Mouse (Mus musculus): ENCODE results near the gene Atg7. TPM values are rescaled to one million over a fixed set of nuclear protein-coding genes. Genes with fewer than 3 reads are reported as not detected.

Gene Atg7
- polyA plus RNA-seq, 1 experiment from 2014 or later: 21.0 TPM

DNA sequence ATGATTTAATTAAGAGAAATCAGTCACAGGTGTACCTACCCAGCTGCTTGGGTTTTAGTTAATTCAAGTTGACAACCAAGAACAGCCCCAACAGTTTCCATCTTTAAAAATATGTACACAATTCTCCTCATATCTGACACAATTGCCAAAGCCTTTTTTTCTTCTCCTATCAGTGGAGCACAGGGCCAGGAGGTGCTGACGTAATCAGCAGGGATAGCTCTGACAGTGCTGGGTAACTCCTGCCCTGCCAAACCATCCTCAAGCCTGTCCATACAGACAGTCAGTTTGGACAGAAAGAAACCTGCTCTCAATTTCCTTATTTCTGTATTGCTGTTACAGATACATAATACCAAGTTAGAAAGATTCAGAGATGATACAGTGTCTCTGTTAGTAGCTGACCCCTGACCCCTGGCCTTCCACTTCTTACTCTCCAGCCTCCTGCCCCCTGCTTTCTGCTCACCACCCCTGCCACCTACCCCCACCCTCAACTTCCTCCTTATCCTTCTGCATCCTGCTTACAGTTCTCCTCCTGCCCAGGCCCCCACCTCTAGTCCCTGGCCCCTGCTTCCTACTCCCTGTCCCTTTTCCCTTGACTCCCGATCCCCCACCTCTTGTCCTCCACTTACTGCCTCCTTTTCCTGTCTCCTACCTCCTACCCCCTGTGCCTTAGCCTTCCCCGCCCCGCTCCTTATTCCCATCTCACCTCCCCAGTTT is 16.5 kb downstream of the Atg7 start:
- 64% methylated on average over 4 of the region's 4 CpGs for WGBS
- 0 out of 2 replicates have a peak, but pooled peaks cover 6% of the 10 kb centered on the region for H3K4me1 ChIP-seq
- no peak overlapping the region for H3K9ac ChIP-seq
- no peak overlapping the region for H3K4me2 ChIP-seq (replicated peaks)
- H3K9me3 ChIP-seq (replicated peaks): no peaks in the 10 kb centered on the region
- H3K36me3 ChIP-seq: no peaks in the 10 kb centered on the region
- H3K27me3 ChIP-seq: no peaks in the 10 kb centered on the region
- ATAC-seq (ENCODE audit: insufficient number of reproducible peaks, low FRiP score, low TSS enrichment, low read depth): no peak
- no peak overlapping the region for H3K4me3 ChIP-seq (replicated peaks)
- H3K27ac ChIP-seq (replicated peaks): no peak overlapping the region

DNA sequence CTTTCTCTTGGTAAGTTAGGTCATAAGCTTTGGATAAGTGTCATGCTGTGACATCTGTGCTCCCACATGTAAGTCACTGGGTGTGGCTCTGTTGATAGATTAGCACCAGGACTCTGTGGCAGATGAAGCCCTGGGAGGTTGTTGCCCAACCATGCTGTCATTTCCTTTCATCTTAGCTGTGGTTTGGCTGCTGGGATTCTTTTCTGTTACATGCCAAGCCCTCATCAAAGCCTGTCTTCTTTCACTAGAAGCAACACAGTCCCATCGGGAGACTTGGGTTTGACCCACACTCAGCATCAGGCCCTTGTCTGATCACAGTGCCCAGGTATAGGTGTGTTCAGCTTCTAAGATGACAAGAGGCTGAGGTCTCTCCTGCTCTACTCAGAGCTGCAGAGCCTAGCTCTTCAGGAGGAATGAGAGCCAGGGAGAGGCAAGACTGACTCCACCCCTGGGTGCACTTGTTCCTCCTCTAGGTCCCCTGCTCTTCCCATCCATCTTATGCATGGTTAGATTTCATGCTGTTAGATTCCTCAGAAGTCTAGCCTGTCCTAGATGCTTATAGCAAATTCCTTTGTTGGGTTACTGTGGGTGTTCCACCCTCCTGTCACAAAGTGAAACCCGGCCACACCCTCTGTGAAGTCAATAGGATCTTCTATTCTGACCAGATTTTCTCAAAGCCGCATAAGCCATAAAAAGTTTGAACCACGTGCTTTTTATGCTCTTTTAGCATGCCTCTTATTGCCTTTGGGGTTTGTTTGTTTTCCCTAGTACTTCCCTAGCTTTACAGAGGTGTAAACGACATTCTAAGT is 17.3 kb downstream of the Atg7 start:
- Histone ChIP-seq H3K36me3 (no peaks in the 10 kb centered on the region), H3K4me3 (replicated peaks) (no peak overlapping the region), H3K27ac (replicated peaks) (no peak overlapping the region), H3K9me3 (replicated peaks) (no peaks in the 10 kb centered on the region), H3K9ac (no peak overlapping the region), H3K4me1 (0 out of 2 replicates have a peak, but pooled peaks cover 6% of the 10 kb centered on the region), H3K27me3 (no peaks in the 10 kb centered on the region), H3K4me2 (replicated peaks) (no peak overlapping the region)
- WGBS: 49% methylated on average over 5 of the region's 5 CpGs
- no peak; the same call in 1 of the 2 replicates for ATAC-seq (ENCODE audit: insufficient number of reproducible peaks, low FRiP score, low TSS enrichment, low read depth)

DNA sequence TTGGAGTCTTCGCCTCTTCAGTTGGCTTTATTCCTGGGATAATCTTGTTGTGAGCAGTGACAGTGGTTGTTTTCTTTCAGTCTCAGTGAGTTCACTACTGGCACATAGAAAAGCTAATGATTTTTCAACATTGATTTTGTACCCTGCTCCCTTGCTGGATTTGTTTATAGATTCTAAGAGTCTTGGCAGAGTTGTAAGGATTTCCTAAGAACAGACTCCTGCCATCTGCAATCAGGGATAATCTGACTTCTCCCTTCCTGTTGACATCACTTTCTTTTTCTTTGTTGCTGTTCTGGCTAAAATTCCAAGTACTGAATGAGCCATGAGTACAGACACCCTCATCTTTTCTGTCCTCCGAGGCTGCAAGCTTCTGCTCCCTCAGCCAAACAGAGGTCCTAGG is 20.8 kb downstream of the Atg7 start:
- no peak overlapping the region for H3K9ac ChIP-seq
- no peaks in the 10 kb centered on the region for H3K9me3 ChIP-seq (replicated peaks)
- H3K4me1 ChIP-seq: 0 out of 2 replicates have a peak, but pooled peaks cover 6% of the 10 kb centered on the region
- no peak overlapping the region for H3K4me3 ChIP-seq (replicated peaks)
- no peak overlapping the region for H3K4me2 ChIP-seq (replicated peaks)
- no peaks in the 10 kb centered on the region for H3K27me3 ChIP-seq
- no peak overlapping the region for H3K27ac ChIP-seq (replicated peaks)
- H3K36me3 ChIP-seq: no peaks in the 10 kb centered on the region
- no peak for ATAC-seq (ENCODE audit: insufficient number of reproducible peaks, low FRiP score, low TSS enrichment, low read depth)
- WGBS: 79% methylated on average over 2 of the region's 2 CpGs

DNA sequence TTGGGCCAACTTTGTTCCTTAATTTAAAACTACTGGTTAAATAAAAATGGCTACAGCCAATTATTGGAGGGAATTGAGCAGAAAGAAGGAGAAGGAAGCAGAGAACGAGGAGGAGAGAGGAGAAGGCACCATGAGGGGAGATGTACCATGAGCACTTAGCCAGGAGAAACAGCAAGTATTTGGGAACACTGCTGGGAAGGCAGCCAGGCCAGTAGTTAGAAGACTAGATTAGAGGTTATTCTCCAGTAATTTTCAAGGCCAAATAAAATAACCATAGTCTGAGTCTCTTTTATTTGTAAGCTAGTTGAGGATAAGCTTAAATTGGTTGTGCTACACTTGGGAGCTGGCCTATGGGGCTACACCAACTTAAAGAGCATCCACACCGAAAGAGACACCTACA is 21.8 kb downstream of the Atg7 start:
- H3K9me3 ChIP-seq (replicated peaks): no peaks in the 10 kb centered on the region
- H3K9ac ChIP-seq: no peak overlapping the region
- ATAC-seq (ENCODE audit: insufficient number of reproducible peaks, low FRiP score, low TSS enrichment, low read depth): no peak
- no peak overlapping the region for H3K4me2 ChIP-seq (replicated peaks)
- 0 out of 2 replicates have a peak, but pooled peaks cover 5% of the 10 kb centered on the region for H3K4me1 ChIP-seq
- H3K27me3 ChIP-seq: no peaks in the 10 kb centered on the region
- no peaks in the 10 kb centered on the region for H3K36me3 ChIP-seq
- no peak overlapping the region for H3K27ac ChIP-seq (replicated peaks)
- no peak overlapping the region for H3K4me3 ChIP-seq (replicated peaks)
- WGBS: 74% methylated on average over 2 of the region's 2 CpGs

DNA sequence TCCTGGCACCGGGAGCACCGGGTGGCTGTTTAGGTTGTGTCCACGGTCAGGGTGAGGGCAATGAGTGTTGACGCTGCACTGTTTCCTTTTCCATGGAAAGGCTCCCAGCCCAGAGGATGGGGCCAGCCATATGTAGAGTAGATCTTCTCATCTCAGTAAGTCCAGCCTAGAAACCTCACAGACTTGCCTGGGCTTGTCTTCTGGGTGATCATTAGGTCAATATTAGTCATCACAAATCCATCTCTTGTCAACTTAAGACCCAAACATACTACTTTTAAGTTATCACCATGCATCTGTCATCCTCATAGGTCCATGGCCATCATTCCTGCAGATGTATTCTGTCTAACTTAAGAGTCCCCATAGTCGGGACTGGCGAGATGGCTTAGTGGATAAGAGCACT is 24.6 kb downstream of the Atg7 start:
- H3K36me3 ChIP-seq: no peaks in the 10 kb centered on the region
- no peak for ATAC-seq (ENCODE audit: insufficient number of reproducible peaks, low FRiP score, low TSS enrichment, low read depth)
- no peak overlapping the region for H3K9ac ChIP-seq
- H3K27me3 ChIP-seq: no peaks in the 10 kb centered on the region
- H3K9me3 ChIP-seq (replicated peaks): no peaks in the 10 kb centered on the region
- no peak overlapping the region for H3K4me3 ChIP-seq (replicated peaks)
- no peaks in the 10 kb centered on the region for H3K4me1 ChIP-seq
- H3K4me2 ChIP-seq (replicated peaks): no peak overlapping the region
- H3K27ac ChIP-seq (replicated peaks): no peak overlapping the region
- WGBS: 91% methylated on average over 6 of the region's 6 CpGs

DNA sequence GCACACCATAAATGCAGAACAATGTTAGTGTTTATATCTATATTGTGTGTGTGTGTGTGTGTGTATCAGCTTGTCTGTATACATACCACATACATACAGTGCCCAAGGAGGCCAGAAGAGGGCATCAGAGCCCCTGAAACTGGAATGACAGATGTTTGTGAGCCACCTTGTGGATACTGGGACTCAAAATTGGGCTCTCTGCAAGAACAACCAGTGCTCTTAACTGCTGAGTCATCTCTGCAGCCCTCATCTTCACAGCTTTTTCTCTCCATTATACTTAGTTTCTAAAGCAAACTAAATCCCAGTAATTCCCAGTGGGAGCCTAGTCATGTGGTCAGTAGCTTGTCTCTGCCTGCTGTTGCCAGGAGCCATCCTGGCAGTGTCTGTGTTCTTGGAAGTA is 31.9 kb downstream of the Atg7 start:
- no peaks in the 10 kb centered on the region for H3K4me1 ChIP-seq
- no peak for ATAC-seq (ENCODE audit: insufficient number of reproducible peaks, low FRiP score, low TSS enrichment, low read depth)
- no peak overlapping the region for H3K27ac ChIP-seq (replicated peaks)
- H3K9ac ChIP-seq: no peak overlapping the region
- H3K4me2 ChIP-seq (replicated peaks): no peak overlapping the region
- 0 out of 2 replicates have a peak, but pooled peaks cover 4% of the 10 kb centered on the region for H3K9me3 ChIP-seq (replicated peaks)
- no peak overlapping the region for H3K4me3 ChIP-seq (replicated peaks)
- no peaks in the 10 kb centered on the region for H3K27me3 ChIP-seq
- peaks cover 23% of the 10 kb centered on the region; the same call in 1 of the 2 replicates for H3K36me3 ChIP-seq

DNA sequence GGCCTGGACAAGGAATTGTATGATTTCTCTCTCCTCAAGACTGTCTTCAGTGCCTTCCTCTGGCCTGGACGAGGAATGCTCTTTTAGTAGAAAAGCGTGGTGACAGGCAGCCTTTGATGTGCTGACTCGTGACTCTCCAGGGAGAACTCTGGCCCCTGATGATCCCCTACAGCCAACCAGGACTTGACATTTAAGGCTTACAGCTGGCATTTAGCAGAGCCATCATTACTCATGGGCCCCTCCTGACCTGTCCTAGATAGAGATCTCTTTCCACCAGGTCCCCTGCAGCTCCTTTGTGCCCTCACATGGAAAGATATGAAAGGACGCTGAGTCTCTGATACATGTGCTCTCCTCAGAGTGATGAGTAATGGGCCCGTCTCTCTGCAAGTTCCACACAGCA is 33.2 kb downstream of the Atg7 start:
- WGBS: 63% methylated on average over 5 of the region's 5 CpGs
- Histone ChIP-seq H3K9me3 (replicated peaks) (0 out of 2 replicates have a peak, but pooled peaks cover 4% of the 10 kb centered on the region), H3K4me1 (no peaks in the 10 kb centered on the region), H3K36me3 (peaks cover 31% of the 10 kb centered on the region; the same call in 1 of the 2 replicates), H3K4me2 (replicated peaks) (no peak overlapping the region), H3K27ac (replicated peaks) (no peak overlapping the region), H3K27me3 (no peaks in the 10 kb centered on the region), H3K9ac (no peak overlapping the region), H3K4me3 (replicated peaks) (no peak overlapping the region)
- no peak for ATAC-seq (ENCODE audit: insufficient number of reproducible peaks, low FRiP score, low TSS enrichment, low read depth)

DNA sequence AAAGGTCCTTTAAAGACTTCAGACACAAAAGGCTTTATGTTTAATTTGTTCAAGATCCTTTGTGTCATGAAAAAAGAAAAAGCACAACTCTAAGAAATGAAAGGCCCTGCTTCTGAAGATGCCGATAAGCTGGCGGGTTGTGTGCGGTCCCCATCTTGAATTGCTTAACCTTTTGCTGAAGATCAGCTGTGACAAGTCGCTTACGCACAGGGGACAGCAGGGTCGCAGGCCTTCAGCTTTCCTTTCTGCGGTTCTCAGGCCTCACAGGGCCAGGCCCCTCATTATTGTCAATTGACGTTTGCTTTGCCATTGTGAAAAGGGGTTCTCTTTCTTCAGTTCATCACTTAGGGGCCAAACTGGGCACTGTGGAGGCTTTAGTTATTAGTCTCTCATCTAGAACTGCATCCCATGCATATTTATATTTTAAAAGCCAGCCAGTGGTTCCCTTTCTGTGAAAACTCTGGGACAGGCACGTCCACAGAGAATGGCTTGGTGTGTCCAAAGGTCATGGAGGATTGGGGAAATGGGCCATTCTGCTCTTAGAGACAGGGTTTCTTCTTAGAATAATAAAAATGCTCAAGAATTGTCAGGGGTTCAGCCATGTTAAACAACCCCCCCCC is 39.3 kb downstream of the Atg7 start:
- whole genome bisulfite sequencing: 59% methylated on average over 9 of the region's 9 CpGs
- ATAC-seq (ENCODE audit: insufficient number of reproducible peaks, low FRiP score, low TSS enrichment, low read depth): no peak
- no peak overlapping the region for H3K27ac ChIP-seq (replicated peaks)
- no peak overlapping the region for H3K4me3 ChIP-seq (replicated peaks)
- H3K9me3 ChIP-seq (replicated peaks): no peaks in the 10 kb centered on the region
- no peaks in the 10 kb centered on the region for H3K4me1 ChIP-seq
- H3K36me3 ChIP-seq: peaks cover 34% of the 10 kb centered on the region; the same call in 1 of the 2 replicates
- no peak overlapping the region for H3K9ac ChIP-seq
- H3K4me2 ChIP-seq (replicated peaks): no peak overlapping the region
- no peaks in the 10 kb centered on the region for H3K27me3 ChIP-seq

DNA sequence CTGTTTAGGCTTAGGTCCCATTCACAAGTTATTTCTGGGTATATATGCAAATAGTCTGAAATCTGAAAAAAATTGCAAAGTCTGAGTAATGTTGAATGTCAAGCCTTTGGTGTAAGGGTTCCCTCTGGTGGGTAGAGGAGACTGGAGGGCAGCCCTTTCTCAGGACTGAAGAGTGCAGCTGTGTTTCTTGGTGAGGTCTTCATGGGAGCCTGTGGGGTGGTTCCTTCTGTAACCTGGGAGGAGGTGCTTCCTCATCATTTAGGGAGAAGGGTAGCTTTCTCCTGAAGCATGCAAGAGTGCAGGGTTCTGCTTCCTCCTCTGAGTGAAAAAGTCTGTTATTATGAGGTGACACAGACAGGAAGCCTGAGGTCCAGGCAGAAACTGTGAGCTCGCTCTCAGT is 40.8 kb downstream of the Atg7 start:
- Histone ChIP-seq H3K9me3 (replicated peaks) (no peaks in the 10 kb centered on the region), H3K4me1 (no peaks in the 10 kb centered on the region), H3K4me2 (replicated peaks) (no peak overlapping the region), H3K27me3 (no peaks in the 10 kb centered on the region), H3K4me3 (replicated peaks) (no peak overlapping the region), H3K27ac (replicated peaks) (no peak overlapping the region), H3K9ac (no peak overlapping the region), H3K36me3 (peaks cover 28% of the 10 kb centered on the region; the same call in 1 of the 2 replicates)
- WGBS: 74% methylated on average over 1 of the region's 1 CpGs
- no peak for ATAC-seq (ENCODE audit: insufficient number of reproducible peaks, low FRiP score, low TSS enrichment, low read depth)

DNA sequence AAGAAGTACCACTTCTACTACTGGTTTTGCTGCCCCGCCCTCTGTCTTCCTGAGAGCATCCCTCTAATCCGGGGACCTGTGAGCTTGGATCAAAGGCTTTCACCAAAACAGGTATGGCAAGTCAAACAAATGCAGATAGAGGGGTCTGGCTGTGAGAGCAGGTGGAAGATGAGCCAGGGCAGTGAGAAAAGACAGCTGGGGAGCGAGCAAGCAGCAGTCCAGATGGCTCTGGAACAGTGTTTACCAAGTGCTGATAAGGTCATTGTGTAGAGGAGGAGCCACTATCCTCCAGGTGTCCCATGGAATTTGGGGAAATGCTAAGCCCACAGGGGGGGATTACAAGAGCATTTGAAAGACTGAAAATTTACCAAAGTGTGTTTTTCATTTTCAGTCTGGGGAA is 41.5 kb downstream of the Atg7 start:
- WGBS: 41% methylated on average over 3 of the region's 3 CpGs
- Histone ChIP-seq H3K27me3 (no peaks in the 10 kb centered on the region), H3K36me3 (peaks cover 25% of the 10 kb centered on the region; the same call in 1 of the 2 replicates), H3K9ac (no peak overlapping the region), H3K27ac (replicated peaks) (no peak overlapping the region), H3K4me2 (replicated peaks) (no peak overlapping the region), H3K4me3 (replicated peaks) (no peak overlapping the region), H3K9me3 (replicated peaks) (no peaks in the 10 kb centered on the region), H3K4me1 (no peaks in the 10 kb centered on the region)
- ATAC-seq (ENCODE audit: insufficient number of reproducible peaks, low FRiP score, low TSS enrichment, low read depth): no peak

DNA sequence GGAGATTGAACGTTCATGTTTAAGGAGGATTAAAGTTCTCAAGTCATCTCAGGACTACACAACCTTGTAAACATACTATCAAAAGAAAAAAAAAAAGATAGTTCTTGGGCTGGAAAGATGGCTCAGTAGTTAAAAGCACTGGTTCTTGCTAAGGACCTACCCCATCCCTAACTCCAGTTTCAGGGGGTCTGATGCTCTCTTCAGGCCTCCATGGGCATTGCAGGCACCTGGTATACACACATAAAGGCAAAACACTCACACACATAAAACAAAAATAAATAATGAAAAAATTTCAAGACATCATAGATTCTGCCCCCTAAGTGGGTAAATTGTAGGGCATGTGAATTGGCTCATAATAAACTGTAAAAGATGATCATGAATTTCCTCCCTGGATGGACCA is 42.5 kb downstream of the Atg7 start:
- no peak for ATAC-seq (ENCODE audit: insufficient number of reproducible peaks, low FRiP score, low TSS enrichment, low read depth)
- Histone ChIP-seq H3K9me3 (replicated peaks) (no peaks in the 10 kb centered on the region), H3K36me3 (peaks cover 19% of the 10 kb centered on the region; the same call in 1 of the 2 replicates), H3K4me3 (replicated peaks) (no peak overlapping the region), H3K27me3 (no peaks in the 10 kb centered on the region), H3K4me1 (no peaks in the 10 kb centered on the region), H3K9ac (no peak overlapping the region), H3K27ac (replicated peaks) (no peak overlapping the region), H3K4me2 (replicated peaks) (no peak overlapping the region)
- 75% methylated on average over 1 of the region's 1 CpGs for WGBS
